Mouse (Mus musculus): ENCODE results near the gene Polr2c.
"Not testable (repeated sequence)": the region's sequence is repeated elsewhere in the genome, so short reads cannot be mapped to it uniquely, and the experiment has no call there.

Polr2c gene

GRCm38 (mm10) chr8:94857346-94858173 is at the start of gene Polr2c:
TSS of gene Polr2c (plus strand) at chr8:94857450.
- DNase-seq: peak; percentile 88 to 91

- DNase-seq: no peak
Observed at GRCm38 (mm10) chr8:94807506-94807905, 49.7 kb upstream of the Polr2c start.

GRCm38 (mm10) chr8:94808372-94808771 is 48.9 kb upstream of the Polr2c start:
- no peak for DNase-seq

- DNase-seq: no peak
Observed at GRCm38 (mm10) chr8:94810153-94810552, 47.1 kb upstream of the Polr2c start, which contains the start of gene Ccl17. TSS of gene Ccl17 (plus strand) at chr8:94810453.

- no peak for DNase-seq
Observed at GRCm38 (mm10) chr8:94810855-94811254, 46.4 kb upstream of the Polr2c start.

- DNase-seq: no peak
Observed at GRCm38 (mm10) chr8:94811654-94812053, 45.6 kb upstream of the Polr2c start.

GRCm38 (mm10) chr8:94812645-94813098 is 44.6 kb upstream of the Polr2c start:
- peak; percentile 59 to 72 for DNase-seq

- no peak for DNase-seq
Observed at GRCm38 (mm10) chr8:94814556-94814955, 42.7 kb upstream of the Polr2c start.

- DNase-seq: no peak
Observed at GRCm38 (mm10) chr8:94817933-94818332, 39.3 kb upstream of the Polr2c start.

GRCm38 (mm10) chr8:94819671-94820179 is 37.5 kb upstream of the Polr2c start:
- DNase-seq: no peak

GRCm38 (mm10) chr8:94820553-94820952 is 36.7 kb upstream of the Polr2c start:
- DNase-seq: no peak

- no peak for DNase-seq
Observed at GRCm38 (mm10) chr8:94821381-94821780, 35.9 kb upstream of the Polr2c start.

GRCm38 (mm10) chr8:94822637-94823560 is 34.4 kb upstream of the Polr2c start:
- peak; percentile 50 to 53 for DNase-seq

- no peak for DNase-seq
Observed at GRCm38 (mm10) chr8:94825170-94825569, 32.1 kb upstream of the Polr2c start.

- no peak for DNase-seq
Observed at GRCm38 (mm10) chr8:94826210-94826609, 31.0 kb upstream of the Polr2c start.

GRCm38 (mm10) chr8:94828284-94828683 is 29.0 kb upstream of the Polr2c start:
- DNase-seq: no peak

- not testable (repeated sequence) for DNase-seq
Observed at GRCm38 (mm10) chr8:94833901-94834405, 23.3 kb upstream of the Polr2c start.

GRCm38 (mm10) chr8:94835751-94836150 is 21.5 kb upstream of the Polr2c start:
- DNase-seq: not testable (repeated sequence)

GRCm38 (mm10) chr8:94836456-94837240 is 20.6 kb upstream of the Polr2c start:
- no peak for DNase-seq

- peak; percentile 94 to 97 for DNase-seq
Observed at GRCm38 (mm10) chr8:94837662-94838574, 19.3 kb upstream of the Polr2c start, which contains the start of the genes Coq9 and Ciapin1. TSS of gene Coq9 (plus strand) at chr8:94838321. TSS of gene Ciapin1 (minus strand) at chr8:94838358.

GRCm38 (mm10) chr8:94838600-94838999 is 18.6 kb upstream of the Polr2c start:
- DNase-seq: no peak

Data from thymus, postnatal 36 days (tissue).